Mouse (Mus musculus): ENCODE data around the gene Sstr1. TPM values are rescaled to one million over a fixed set of nuclear protein-coding genes. Genes with fewer than 3 reads are reported as not detected.

Sstr1 gene
- 0.16 TPM in 1 of 2 replicates, not detected in the other for polyA plus RNA-seq (2012; rRNA removed)

DNA sequence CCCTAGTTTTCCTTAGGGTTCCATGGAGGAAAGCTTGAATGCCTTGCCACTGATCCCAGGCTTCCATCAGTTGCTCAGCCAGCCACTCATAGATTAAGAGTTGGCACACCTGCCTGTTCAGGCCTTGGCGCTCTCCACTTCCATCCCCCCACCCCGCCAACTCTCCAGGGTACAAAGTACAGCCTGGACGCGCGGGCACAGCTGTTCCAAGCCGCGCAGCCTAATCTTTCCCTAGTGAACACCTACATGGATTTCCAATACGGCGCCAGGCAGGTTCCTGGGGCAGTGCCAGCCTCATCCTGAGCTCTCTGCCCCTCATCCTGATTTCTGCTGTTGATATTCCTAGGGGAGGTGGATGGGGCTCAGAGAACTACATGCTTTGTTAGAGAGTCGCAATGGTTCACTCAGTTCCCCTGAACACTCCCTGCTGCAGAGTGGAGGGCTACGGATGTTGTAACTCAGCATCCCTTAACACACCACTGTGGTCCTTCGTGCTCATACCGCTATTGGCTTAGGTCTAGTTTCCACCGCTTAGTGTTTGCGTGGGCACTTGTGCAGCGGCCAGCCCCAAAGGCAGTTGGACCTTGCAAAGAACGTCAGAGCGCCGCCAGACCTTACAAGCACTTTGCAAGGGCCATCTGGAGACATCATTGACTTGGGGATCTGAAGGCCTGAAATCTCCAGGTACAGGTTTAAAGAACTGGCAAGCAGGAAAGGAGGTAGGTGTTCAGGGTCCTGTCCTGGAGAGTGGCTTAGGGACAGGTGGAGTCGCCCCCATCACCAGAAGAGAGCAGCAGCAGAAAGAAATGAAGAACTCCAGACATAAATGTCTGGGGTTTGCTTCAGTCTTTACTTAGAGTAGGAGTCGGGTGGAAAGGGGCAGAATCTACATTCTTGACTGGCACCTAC lies at the start of gene Sstr1:
Sstr1 (plus strand) TSS at position 610 of the 909 bp plus-strand sequence.
- TF ChIP-seq POLR2A (IDR thresholded peaks at IDR 0.05; ENCODE audit: low read depth, low read length) (no peak), CTCF (IDR thresholded peaks at IDR 0.05; ENCODE audit: extremely low read depth, insufficient read depth, insufficient read length, insufficient replicate concordance) (no peak)
- no peak within 1 kb of the TSS for H3K27ac ChIP-seq (ENCODE audit: insufficient read depth, low read length)
- H3K27me3 ChIP-seq (ENCODE audit: control insufficient read depth, insufficient read depth, low read length), result peaks cover 2% of the 10 kb centered on the region
- DNase-seq (ENCODE audit: low read depth in 1 of 2, low spot score in 2 of 2), result no peak
- H3K4me1 ChIP-seq (ENCODE audit: control insufficient read depth, insufficient read depth, insufficient read length), result no peaks in the 10 kb centered on the region
- H3K4me3 ChIP-seq (ENCODE audit: extremely low read depth, insufficient read depth, insufficient read length), result no peak within 1 kb of the TSS
- H3K36me3 ChIP-seq (ENCODE audit: control insufficient read depth, insufficient read depth, low read length), result no peaks in the 10 kb centered on the region
- WGBS, result 71% methylated on average over 21 of the region's 21 CpGs

DNA sequence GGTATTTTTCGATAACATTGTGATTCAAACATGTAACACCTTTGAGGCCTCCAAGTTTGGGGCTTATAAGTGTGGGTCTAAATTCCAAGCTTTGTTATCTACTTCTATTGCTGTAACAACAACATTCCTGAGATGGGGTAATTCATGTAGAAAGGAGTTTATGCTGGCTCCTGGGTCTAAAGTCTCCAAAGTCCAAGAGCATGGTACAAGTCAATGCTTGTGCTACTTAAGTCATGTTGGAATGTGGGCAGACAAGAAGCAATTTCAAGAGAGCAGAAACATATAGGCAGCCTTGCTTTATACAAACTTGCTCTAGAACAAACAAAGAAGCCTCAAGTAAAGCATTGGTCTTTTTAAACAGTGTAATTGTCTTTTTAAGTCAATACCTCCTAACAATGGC lies 12.8 kb upstream of the Sstr1 start:
- Histone ChIP-seq H3K27ac (ENCODE audit: insufficient read depth, low read length) (no peak overlapping the region), H3K27me3 (ENCODE audit: control insufficient read depth, insufficient read depth, low read length) (no peaks in the 10 kb centered on the region), H3K36me3 (ENCODE audit: control insufficient read depth, insufficient read depth, low read length) (no peaks in the 10 kb centered on the region), H3K4me3 (ENCODE audit: extremely low read depth, insufficient read depth, insufficient read length) (no peak overlapping the region), H3K4me1 (ENCODE audit: control insufficient read depth, insufficient read depth, insufficient read length) (no peaks in the 10 kb centered on the region)
- WGBS, result 86% methylated on average over 1 of the region's 1 CpGs
- no peak for DNase-seq (ENCODE audit: low read depth in 1 of 2, low spot score in 2 of 2)
- TF ChIP-seq POLR2A (IDR thresholded peaks at IDR 0.05; ENCODE audit: low read depth, low read length), result no peak
- TF ChIP-seq CTCF (IDR thresholded peaks at IDR 0.05; ENCODE audit: extremely low read depth, insufficient read depth, insufficient read length, insufficient replicate concordance), result no peak

DNA sequence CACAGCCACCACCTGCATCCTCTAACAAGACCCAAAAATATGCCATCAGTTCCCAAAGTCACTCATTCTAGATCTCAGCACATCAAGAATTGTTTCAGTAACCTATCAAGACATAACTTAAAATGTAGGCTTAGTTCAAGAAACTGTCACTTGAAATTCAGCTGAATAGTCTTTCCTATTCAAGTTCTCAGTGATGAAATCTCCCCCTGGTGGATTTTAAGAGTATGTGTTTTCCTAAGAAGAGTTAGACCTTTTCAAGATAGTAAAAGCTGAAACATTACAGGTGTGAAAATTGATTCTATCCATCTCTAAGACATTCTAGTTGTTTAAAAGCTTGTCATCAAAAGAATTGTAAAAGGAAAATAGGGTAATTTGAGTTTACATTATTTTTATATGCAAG lies 10.4 kb upstream of the Sstr1 start:
- Histone ChIP-seq H3K27ac (ENCODE audit: insufficient read depth, low read length) (no peak overlapping the region), H3K27me3 (ENCODE audit: control insufficient read depth, insufficient read depth, low read length) (no peaks in the 10 kb centered on the region), H3K36me3 (ENCODE audit: control insufficient read depth, insufficient read depth, low read length) (no peaks in the 10 kb centered on the region), H3K4me1 (ENCODE audit: control insufficient read depth, insufficient read depth, insufficient read length) (no peaks in the 10 kb centered on the region), H3K4me3 (ENCODE audit: extremely low read depth, insufficient read depth, insufficient read length) (no peak overlapping the region)
- DNase-seq (ENCODE audit: low read depth in 1 of 2, low spot score in 2 of 2), result no peak
- TF ChIP-seq CTCF (IDR thresholded peaks at IDR 0.05; ENCODE audit: extremely low read depth, insufficient read depth, insufficient read length, insufficient replicate concordance) (no peak), POLR2A (IDR thresholded peaks at IDR 0.05; ENCODE audit: low read depth, low read length) (no peak)

DNA sequence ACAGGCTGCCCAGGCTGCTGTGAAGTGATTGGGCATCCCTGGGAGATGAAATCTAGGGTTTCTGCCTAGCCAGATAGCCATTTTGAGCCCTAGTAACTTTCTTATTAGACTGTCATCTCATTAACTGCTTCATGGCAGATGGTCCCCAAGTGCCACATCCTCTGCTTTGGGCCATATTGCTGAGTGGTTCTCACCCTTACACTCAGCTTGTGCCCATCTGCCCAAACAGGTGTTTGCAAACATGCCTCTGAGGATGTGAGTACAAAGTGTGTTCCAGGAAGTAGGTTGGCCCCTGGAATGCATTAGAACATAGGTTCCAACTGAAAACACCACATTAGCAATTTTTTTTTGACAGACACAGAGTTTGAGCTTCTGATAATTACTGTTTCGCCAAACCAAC lies 3.6 kb upstream of the Sstr1 start:
- Histone ChIP-seq H3K36me3 (ENCODE audit: control insufficient read depth, insufficient read depth, low read length) (no peaks in the 10 kb centered on the region), H3K4me3 (ENCODE audit: extremely low read depth, insufficient read depth, insufficient read length) (no peak overlapping the region), H3K4me1 (ENCODE audit: control insufficient read depth, insufficient read depth, insufficient read length) (no peaks in the 10 kb centered on the region), H3K27me3 (ENCODE audit: control insufficient read depth, insufficient read depth, low read length) (peaks cover 2% of the 10 kb centered on the region; the same call in 1 of the 2 replicates), H3K27ac (ENCODE audit: insufficient read depth, low read length) (no peak overlapping the region)
- 89% methylated on average over 1 of the region's 1 CpGs for WGBS
- TF ChIP-seq CTCF (IDR thresholded peaks at IDR 0.05; ENCODE audit: extremely low read depth, insufficient read depth, insufficient read length, insufficient replicate concordance) (no peak), POLR2A (IDR thresholded peaks at IDR 0.05; ENCODE audit: low read depth, low read length) (no peak)
- DNase-seq (ENCODE audit: low read depth in 1 of 2, low spot score in 2 of 2), result no peak

DNA sequence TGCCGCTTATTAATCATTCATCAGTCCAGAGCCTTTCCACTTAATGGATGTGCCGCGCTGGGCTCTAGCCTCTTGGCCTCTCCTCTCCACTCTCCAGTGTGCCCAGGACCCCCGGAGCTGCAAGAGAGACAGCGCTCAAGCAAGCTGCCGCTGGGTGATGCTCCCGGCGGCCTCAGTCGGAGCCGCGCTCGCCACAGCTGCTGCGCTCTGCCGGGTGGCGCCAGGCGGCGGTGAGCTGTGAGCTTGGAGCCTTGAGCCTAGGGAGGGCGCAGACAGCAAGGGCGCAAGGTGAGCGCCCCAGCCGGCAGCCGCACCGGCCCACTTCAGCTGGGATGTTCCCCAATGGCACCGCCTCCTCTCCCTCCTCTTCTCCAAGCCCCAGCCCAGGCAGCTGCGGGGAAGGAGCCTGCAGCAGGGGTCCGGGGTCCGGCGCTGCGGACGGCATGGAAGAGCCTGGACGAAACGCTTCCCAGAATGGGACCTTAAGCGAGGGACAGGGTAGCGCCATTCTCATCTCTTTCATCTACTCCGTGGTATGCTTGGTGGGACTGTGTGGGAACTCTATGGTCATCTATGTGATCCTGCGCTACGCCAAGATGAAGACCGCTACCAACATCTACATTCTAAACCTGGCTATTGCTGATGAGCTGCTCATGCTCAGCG lies 820 bp downstream of the Sstr1 start:
- WGBS, result 4% methylated on average over 39 of the region's 39 CpGs
- no peaks in the 10 kb centered on the region for H3K36me3 ChIP-seq (ENCODE audit: control insufficient read depth, insufficient read depth, low read length)
- TF ChIP-seq CTCF (IDR thresholded peaks at IDR 0.05; ENCODE audit: extremely low read depth, insufficient read depth, insufficient read length, insufficient replicate concordance), result no peak
- TF ChIP-seq POLR2A (IDR thresholded peaks at IDR 0.05; ENCODE audit: low read depth, low read length), result no peak
- DNase-seq (ENCODE audit: low read depth in 1 of 2, low spot score in 2 of 2), result no peak
- H3K27ac ChIP-seq (ENCODE audit: insufficient read depth, low read length), result no peak overlapping the region
- no peaks in the 10 kb centered on the region for H3K4me1 ChIP-seq (ENCODE audit: control insufficient read depth, insufficient read depth, insufficient read length)
- no peak overlapping the region for H3K4me3 ChIP-seq (ENCODE audit: extremely low read depth, insufficient read depth, insufficient read length)
- peaks cover 2% of the 10 kb centered on the region for H3K27me3 ChIP-seq (ENCODE audit: control insufficient read depth, insufficient read depth, low read length)

DNA sequence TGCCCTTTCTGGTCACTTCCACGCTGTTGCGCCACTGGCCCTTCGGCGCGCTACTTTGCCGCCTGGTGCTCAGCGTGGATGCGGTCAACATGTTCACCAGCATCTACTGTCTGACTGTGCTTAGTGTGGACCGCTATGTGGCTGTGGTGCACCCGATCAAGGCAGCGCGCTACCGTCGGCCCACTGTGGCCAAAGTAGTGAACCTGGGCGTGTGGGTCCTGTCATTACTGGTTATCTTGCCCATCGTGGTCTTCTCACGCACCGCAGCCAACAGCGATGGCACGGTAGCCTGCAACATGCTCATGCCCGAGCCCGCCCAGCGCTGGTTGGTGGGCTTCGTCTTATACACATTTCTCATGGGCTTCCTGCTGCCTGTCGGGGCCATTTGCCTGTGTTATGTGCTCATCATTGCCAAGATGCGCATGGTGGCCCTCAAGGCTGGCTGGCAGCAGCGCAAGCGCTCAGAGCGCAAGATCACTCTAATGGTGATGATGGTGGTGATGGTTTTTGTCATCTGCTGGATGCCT lies 1.4 kb downstream of the Sstr1 start:
- peaks cover 2% of the 10 kb centered on the region for H3K27me3 ChIP-seq (ENCODE audit: control insufficient read depth, insufficient read depth, low read length)
- H3K36me3 ChIP-seq (ENCODE audit: control insufficient read depth, insufficient read depth, low read length), result no peaks in the 10 kb centered on the region
- no peaks in the 10 kb centered on the region for H3K4me1 ChIP-seq (ENCODE audit: control insufficient read depth, insufficient read depth, insufficient read length)
- TF ChIP-seq CTCF (IDR thresholded peaks at IDR 0.05; ENCODE audit: extremely low read depth, insufficient read depth, insufficient read length, insufficient replicate concordance) (no peak), POLR2A (IDR thresholded peaks at IDR 0.05; ENCODE audit: low read depth, low read length) (no peak)
- 8% methylated on average over 29 of the region's 29 CpGs for WGBS
- DNase-seq (ENCODE audit: low read depth in 1 of 2, low spot score in 2 of 2), result no peak
- H3K27ac ChIP-seq (ENCODE audit: insufficient read depth, low read length), result no peak overlapping the region
- no peak overlapping the region for H3K4me3 ChIP-seq (ENCODE audit: extremely low read depth, insufficient read depth, insufficient read length)

Data from spleen, adult 2 months (tissue).